Mouse (Mus musculus) NIH3T3 (cell line): ENCODE measurements around the gene Thoc6.
A peak's percentile ranks its signal among the peaks of the same experiment; 100 is the strongest.

Source experiments
- DNase-seq: peaks from one replicate; pipeline ENCODE4 v3.0.0-alpha.2; 2012; ENCODE audit warnings: low read depth

Thoc6 gene

GRCm38 (mm10) chr17:23673424-23674073 is at the start of gene Thoc6, which contains the start of gene Hcfc1r1:
Thoc6 (minus strand) TSS chr17:23673882.
Hcfc1r1 (plus strand) TSS chr17:23673596.
- peak; percentile 95 for DNase-seq

- no peak for DNase-seq
Measured at GRCm38 (mm10) chr17:23722376-23723125, 48.9 kb upstream of the Thoc6 start, which contains the start of gene 1520401A03Rik. 1520401A03Rik (minus strand) TSS chr17:23722783.

GRCm38 (mm10) chr17:23721886-23722285 is 48.2 kb upstream of the Thoc6 start:
- no peak for DNase-seq

GRCm38 (mm10) chr17:23719455-23719854 is 45.8 kb upstream of the Thoc6 start:
- no peak for DNase-seq

GRCm38 (mm10) chr17:23717003-23717402 is 43.3 kb upstream of the Thoc6 start:
- no peak for DNase-seq

- DNase-seq = peak; percentile 90
Measured at GRCm38 (mm10) chr17:23706212-23706611, 32.5 kb upstream of the Thoc6 start.

- DNase-seq = no peak
Measured at GRCm38 (mm10) chr17:23705525-23706104, 31.9 kb upstream of the Thoc6 start.

- peak; percentile 76 for DNase-seq
Measured at GRCm38 (mm10) chr17:23704741-23705140, 31.1 kb upstream of the Thoc6 start.

- no peak for DNase-seq
Measured at GRCm38 (mm10) chr17:23703301-23703700, 29.6 kb upstream of the Thoc6 start.

- DNase-seq = peak; percentile 96
Measured at GRCm38 (mm10) chr17:23700079-23700478, 26.4 kb upstream of the Thoc6 start.

- peak; percentile 70 for DNase-seq
Measured at GRCm38 (mm10) chr17:23699131-23700077, 25.7 kb upstream of the Thoc6 start.

GRCm38 (mm10) chr17:23695801-23696200 is 22.1 kb upstream of the Thoc6 start:
- DNase-seq = no peak

- DNase-seq = peak; percentile 66
Measured at GRCm38 (mm10) chr17:23694491-23694890, 20.8 kb upstream of the Thoc6 start.

- DNase-seq = no peak
Measured at GRCm38 (mm10) chr17:23683856-23684672, 10.4 kb upstream of the Thoc6 start, which contains the start of gene Cldn9. Cldn9 (minus strand) TSS chr17:23684026.

- DNase-seq = peak; percentile 82
Measured at GRCm38 (mm10) chr17:23683226-23683625, 9.5 kb upstream of the Thoc6 start.

GRCm38 (mm10) chr17:23682530-23682929 is 8.8 kb upstream of the Thoc6 start:
- DNase-seq = no peak

GRCm38 (mm10) chr17:23682092-23682491 is 8.4 kb upstream of the Thoc6 start:
- no peak for DNase-seq

GRCm38 (mm10) chr17:23681086-23681485 is 7.4 kb upstream of the Thoc6 start:
- peak; percentile 69 for DNase-seq

GRCm38 (mm10) chr17:23680336-23680735 is 6.7 kb upstream of the Thoc6 start:
- no peak for DNase-seq

GRCm38 (mm10) chr17:23679127-23679835 is 5.6 kb upstream of the Thoc6 start, which contains the start of gene Cldn6:
Cldn6 (plus strand) TSS chr17:23679249.
- no peak for DNase-seq
